Mouse (Mus musculus) mesoderm, embryonic 11.5 days (tissue): ENCODE results near the gene AI413582.

Source experiments
- DNase-seq: peaks from one replicate; pipeline ENCODE4 v3.0.0-alpha.2; 2012; ENCODE audit warnings: low read depth, low spot score

The AI413582 gene

GRCm38 (mm10) chr17:27565163-27565941 lies at the start of gene AI413582:
AI413582 (minus strand) TSS chr17:27565756.
- peak; percentile 95 for DNase-seq

- no peak for DNase-seq
Observed at GRCm38 (mm10) chr17:27613016-27613415, 47.5 kb upstream of the AI413582 start.

GRCm38 (mm10) chr17:27611994-27612393 lies 46.4 kb upstream of the AI413582 start:
- no peak for DNase-seq

- DNase-seq = no peak
Observed at GRCm38 (mm10) chr17:27611519-27611884, 45.9 kb upstream of the AI413582 start.

- DNase-seq = no peak
Observed at GRCm38 (mm10) chr17:27610679-27611518, 45.3 kb upstream of the AI413582 start.

- no peak for DNase-seq
Observed at GRCm38 (mm10) chr17:27609576-27609975, 44.0 kb upstream of the AI413582 start.

- no peak for DNase-seq
Observed at GRCm38 (mm10) chr17:27603522-27604234, 38.1 kb upstream of the AI413582 start.

- no peak for DNase-seq
Observed at GRCm38 (mm10) chr17:27603036-27603435, 37.5 kb upstream of the AI413582 start.

- no peak for DNase-seq
Observed at GRCm38 (mm10) chr17:27600869-27601268, 35.3 kb upstream of the AI413582 start.

GRCm38 (mm10) chr17:27600286-27600685 lies 34.7 kb upstream of the AI413582 start:
- no peak for DNase-seq

GRCm38 (mm10) chr17:27596376-27597190 lies 31.0 kb upstream of the AI413582 start:
- no peak for DNase-seq

GRCm38 (mm10) chr17:27595659-27596375 lies 30.3 kb upstream of the AI413582 start:
- no peak for DNase-seq

GRCm38 (mm10) chr17:27592565-27592910 lies 27.0 kb upstream of the AI413582 start:
- no peak for DNase-seq

GRCm38 (mm10) chr17:27591826-27592564 lies 26.4 kb upstream of the AI413582 start:
- no peak for DNase-seq

- DNase-seq = no peak
Observed at GRCm38 (mm10) chr17:27588231-27588630, 22.7 kb upstream of the AI413582 start.

- no peak for DNase-seq
Observed at GRCm38 (mm10) chr17:27587252-27587651, 21.7 kb upstream of the AI413582 start.

GRCm38 (mm10) chr17:27586661-27587060 lies 21.1 kb upstream of the AI413582 start:
- no peak for DNase-seq

GRCm38 (mm10) chr17:27583185-27583894 lies 17.8 kb upstream of the AI413582 start:
- DNase-seq = no peak

GRCm38 (mm10) chr17:27580392-27581068 lies 15.0 kb upstream of the AI413582 start:
- no peak for DNase-seq
